Mouse (Mus musculus): ENCODE measurements around the gene Zbtb5. TPM values are rescaled to one million over a fixed set of nuclear protein-coding genes. Genes with fewer than 3 reads are reported as not detected.

The Zbtb5 gene
- total RNA-seq, 2 experiments from 2014 or later, result 2.3 to 3.0 TPM

GRCm38 (mm10) chr4:44976921-44977710 is 35.1 kb downstream of the Zbtb5 start:
- Histone ChIP-seq H3K27ac (no peak overlapping the region), H3K4me3 (no peak overlapping the region)
- intact Hi-C loops (cut with DNase I), result no loop called here
- no peak for DNase-seq
- 0 out of 2 replicates have a peak, but pooled peaks have one; percentile 1 for TF ChIP-seq CTCF (IDR thresholded peaks at IDR 0.05)

DNA sequence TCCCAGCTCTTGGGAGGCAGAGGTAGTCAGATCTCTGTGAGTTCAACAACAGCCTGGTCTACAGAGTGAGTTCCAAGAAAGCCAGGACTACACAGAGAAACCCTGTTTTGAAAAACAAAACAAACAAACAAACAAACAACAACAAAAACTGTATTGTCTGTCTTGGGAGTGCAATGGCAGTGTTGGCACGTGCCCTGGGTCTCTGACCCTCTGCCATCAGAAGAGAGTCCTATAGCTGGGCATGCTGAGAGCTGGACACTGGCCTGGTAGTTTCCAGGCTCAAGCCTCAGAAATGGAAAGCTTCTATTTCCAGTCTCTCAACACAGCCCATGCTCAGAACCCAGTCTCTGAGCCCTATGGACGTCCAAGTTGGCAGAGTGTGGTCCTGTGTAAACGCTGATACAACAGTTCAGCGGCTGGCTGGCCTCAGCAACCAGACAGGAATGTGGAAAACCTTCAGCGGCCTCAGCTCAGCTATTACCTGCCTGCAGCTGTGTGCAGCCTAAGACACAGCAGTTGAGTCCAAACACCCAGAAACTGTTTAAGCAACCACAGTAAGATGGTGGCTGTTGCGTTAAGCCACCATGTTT is 36.1 kb downstream of the Zbtb5 start:
- no peak overlapping the region for H3K4me3 ChIP-seq
- no peak overlapping the region for H3K27ac ChIP-seq
- peak; percentile 34 for DNase-seq
- no peak for TF ChIP-seq CTCF (IDR thresholded peaks at IDR 0.05)
- intact Hi-C loops (cut with DNase I), result no loop called here

GRCm38 (mm10) chr4:44974331-44974730 is 37.9 kb downstream of the Zbtb5 start:
- intact Hi-C loops (cut with DNase I), result no loop called here
- no peak for TF ChIP-seq CTCF (IDR thresholded peaks at IDR 0.05)
- no peak for DNase-seq
- Histone ChIP-seq H3K4me3 (no peak overlapping the region), H3K27ac (no peak overlapping the region)

DNA sequence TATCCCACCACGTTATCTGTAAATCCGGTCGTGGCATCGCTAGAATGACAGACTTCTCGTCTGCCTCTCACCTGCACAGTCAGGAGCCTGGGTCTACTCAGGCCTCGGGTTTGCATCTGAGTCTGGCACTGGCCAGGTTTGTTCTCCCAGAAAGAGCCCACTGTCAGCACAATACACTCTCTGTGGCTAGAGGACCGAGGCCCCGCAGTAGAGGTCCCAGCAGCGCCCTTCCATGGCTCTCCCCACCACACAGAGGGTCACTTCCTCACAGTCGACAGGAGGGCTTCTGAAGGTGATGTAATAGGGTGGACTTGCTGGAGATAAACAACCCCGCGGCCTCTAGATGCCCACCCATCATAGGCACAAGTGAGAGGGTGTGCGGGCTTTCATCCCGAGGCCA is 38.3 kb downstream of the Zbtb5 start:
- H3K27ac ChIP-seq, result no peak overlapping the region
- TF ChIP-seq CTCF (IDR thresholded peaks at IDR 0.05), result no peak
- no peak for DNase-seq
- intact Hi-C loops (cut with DNase I), result no loop called here
- peak overlapping the region; percentile 51 for H3K4me3 ChIP-seq

DNA sequence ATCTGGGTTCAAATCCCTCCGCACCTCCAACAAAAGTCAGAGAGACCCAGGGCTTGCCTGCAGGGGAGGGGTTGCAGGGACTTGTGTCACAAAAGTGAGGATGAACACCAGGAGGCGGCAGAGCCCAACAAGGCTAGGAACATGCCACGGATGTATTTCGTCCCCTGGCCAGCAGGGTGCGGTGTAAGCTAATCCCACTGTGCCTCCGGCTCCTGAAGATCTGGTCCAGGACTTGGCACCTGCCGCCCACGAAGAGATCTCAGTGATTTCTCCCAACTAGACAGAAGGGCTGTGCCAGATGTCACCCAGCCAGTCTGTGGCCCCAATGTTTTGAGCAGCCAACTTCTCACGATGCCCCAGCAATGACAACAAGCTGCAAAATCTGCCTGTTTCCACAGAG is 38.8 kb downstream of the Zbtb5 start:
- Histone ChIP-seq H3K27ac (no peak overlapping the region), H3K4me3 (peak overlapping the region; percentile 51)
- TF ChIP-seq CTCF (IDR thresholded peaks at IDR 0.05), result peak; percentile 90; the same call in 1 of the 2 replicates
- intact Hi-C loops (cut with DNase I), result no loop called here
- DNase-seq, result peak; percentile 86

GRCm38 (mm10) chr4:44970612-44971110 is 41.6 kb downstream of the Zbtb5 start:
- peak; percentile 77 for TF ChIP-seq CTCF (IDR thresholded peaks at IDR 0.05)
- DNase-seq, result peak; percentile 63
- intact Hi-C loops (cut with DNase I), result no loop called here
- Histone ChIP-seq H3K4me3 (peak overlapping the region; percentile 23; the same call in 1 of the 2 replicates), H3K27ac (peak overlapping the region; percentile 43; the same call in 1 of the 2 replicates)

DNA sequence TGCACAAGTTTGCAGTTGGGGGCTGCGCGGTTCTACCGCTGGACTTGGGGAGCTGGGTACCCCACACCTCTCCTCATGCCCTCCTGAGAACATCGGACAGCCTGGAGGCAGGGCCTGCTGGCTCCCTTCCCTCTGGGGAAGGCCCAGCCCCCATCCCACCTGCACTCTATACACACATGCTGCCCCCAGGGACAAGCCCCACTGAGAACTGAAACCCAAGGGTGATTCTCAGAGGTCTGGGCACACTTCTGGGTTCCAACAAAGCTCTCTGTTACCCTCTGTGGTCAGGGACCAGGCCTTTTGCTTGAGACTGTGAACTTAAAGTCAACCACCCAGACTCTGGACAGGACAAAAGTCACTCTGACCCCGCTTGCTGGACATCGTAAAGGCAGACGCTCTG is 42.2 kb downstream of the Zbtb5 start:
- no peak for TF ChIP-seq CTCF (IDR thresholded peaks at IDR 0.05)
- Histone ChIP-seq H3K27ac (no peak overlapping the region), H3K4me3 (no peak overlapping the region)
- DNase-seq, result no peak
- intact Hi-C loops (cut with DNase I), result no loop called here

DNA sequence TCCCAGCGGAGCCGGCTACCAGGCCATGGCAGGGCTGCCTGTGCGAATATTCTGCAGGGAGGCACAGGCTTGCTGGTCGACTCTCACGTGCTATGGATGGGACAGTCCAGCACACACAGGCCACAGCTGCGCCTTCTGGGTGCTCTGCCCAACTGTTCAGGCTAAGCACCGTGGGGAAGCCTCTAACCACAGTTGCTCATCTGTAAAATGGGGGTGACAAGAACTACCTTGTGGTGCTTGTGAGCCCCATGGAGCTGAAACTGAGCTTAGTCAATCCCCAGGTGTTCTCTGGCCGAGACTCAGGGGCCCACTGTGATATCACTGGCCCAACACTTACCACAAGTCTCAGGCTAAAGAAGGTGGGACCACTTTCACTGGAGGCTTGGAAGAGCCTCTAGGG is 44.8 kb downstream of the Zbtb5 start:
- intact Hi-C loops (cut with DNase I), result no loop called here
- Histone ChIP-seq H3K27ac (no peak overlapping the region), H3K4me3 (no peak overlapping the region)
- no peak for TF ChIP-seq CTCF (IDR thresholded peaks at IDR 0.05)
- DNase-seq, result no peak

- DNase-seq, result no peak
- Histone ChIP-seq H3K4me3 (no peak overlapping the region), H3K27ac (no peak overlapping the region)
- intact Hi-C loops (cut with DNase I), result no loop called here
- no peak for TF ChIP-seq CTCF (IDR thresholded peaks at IDR 0.05)
Measured at GRCm38 (mm10) chr4:44965736-44966135, 46.5 kb downstream of the Zbtb5 start.

- no peak for DNase-seq
- intact Hi-C loops (cut with DNase I), result no loop called here
- no peak overlapping the region for H3K27ac ChIP-seq
- TF ChIP-seq CTCF (IDR thresholded peaks at IDR 0.05), result no peak
- H3K4me3 ChIP-seq, result no peak overlapping the region
Measured at GRCm38 (mm10) chr4:44965175-44965574, 47.0 kb downstream of the Zbtb5 start.

DNA sequence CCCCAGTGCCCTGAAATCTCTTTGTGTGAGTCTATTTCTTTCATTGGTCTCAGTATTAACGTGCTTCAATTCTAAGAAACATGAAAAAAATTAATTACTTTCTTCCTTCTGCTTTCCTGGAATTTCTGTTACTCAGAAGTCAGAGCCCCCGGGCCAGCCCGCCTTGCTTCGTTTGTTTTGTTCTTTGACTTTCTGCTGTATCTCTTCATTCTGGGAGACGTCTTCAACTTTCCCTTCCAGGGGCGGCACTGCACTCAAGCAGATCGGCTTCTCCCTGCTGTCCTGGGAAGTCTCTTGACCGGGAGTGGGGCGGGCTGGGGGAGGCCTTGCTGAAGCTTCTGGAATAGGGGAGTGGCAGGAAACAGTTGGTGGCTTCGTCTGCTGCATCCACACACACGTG is 49.1 kb downstream of the Zbtb5 start:
- H3K27ac ChIP-seq, result no peak overlapping the region
- TF ChIP-seq CTCF (IDR thresholded peaks at IDR 0.05), result no peak
- H3K4me3 ChIP-seq, result no peak overlapping the region
- DNase-seq, result no peak
- intact Hi-C loops (cut with DNase I), result no loop called here

DNA sequence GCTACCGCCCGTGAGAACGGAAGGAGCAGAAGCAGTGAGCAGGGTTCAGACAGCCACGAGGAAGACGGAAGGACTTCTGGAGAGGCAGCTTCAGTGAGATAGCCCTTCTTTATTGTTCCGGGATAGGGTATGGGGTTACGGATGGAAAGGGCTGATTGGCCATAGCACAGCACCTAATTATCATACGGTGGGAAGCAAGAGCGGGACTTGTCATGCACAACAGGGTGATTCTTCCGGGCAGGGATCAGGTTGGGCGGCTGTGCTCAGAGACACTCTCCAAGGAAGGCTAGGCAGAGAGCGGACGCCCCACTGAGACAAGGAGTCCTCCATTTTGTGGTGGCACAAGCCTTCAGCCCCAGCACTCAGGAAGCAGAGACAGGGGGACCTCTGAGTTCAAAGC is 53.0 kb downstream of the Zbtb5 start:
- no peak for TF ChIP-seq CTCF (IDR thresholded peaks at IDR 0.05)
- Histone ChIP-seq H3K4me3 (no peak overlapping the region), H3K27ac (no peak overlapping the region)
- DNase-seq, result no peak
- intact Hi-C loops (cut with DNase I), result no loop called here

DNA sequence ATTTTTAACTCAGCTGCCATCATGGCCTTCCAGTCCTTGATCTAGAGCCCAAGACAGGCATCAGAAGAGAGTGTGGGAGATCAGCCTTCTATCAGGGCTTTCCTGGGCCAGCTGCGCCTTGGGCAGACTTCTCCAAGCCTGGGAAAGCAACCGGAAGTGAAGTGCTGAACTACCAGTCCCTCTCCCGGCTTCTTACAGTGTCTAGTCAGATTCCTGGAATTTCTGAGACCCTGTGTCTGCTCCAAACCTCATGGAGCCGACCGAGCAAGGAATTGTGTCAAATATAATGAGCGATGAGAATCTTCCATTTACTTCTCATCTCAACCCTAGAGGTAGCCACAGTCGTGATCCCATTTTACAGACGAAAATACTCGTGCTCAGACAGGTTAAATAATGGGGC is 53.4 kb downstream of the Zbtb5 start:
- intact Hi-C loops (cut with DNase I), result no loop called here
- H3K4me3 ChIP-seq, result no peak overlapping the region
- no peak overlapping the region for H3K27ac ChIP-seq
- TF ChIP-seq CTCF (IDR thresholded peaks at IDR 0.05), result no peak
- no peak for DNase-seq
